Mouse (Mus musculus): ENCODE measurements around the gene Prelid1. TPM values are rescaled to one million over a fixed set of nuclear protein-coding genes. Genes with fewer than 3 reads are reported as not detected.

Gene Prelid1
- total and polyA plus RNA-seq, 3 experiments = 203 to 630 TPM; not detected in 1

- DNase-seq (ENCODE audit: low read depth, low spot score) = no peak
- H3K4me1 ChIP-seq (ENCODE audit: control insufficient read depth in 1 of 2, insufficient read depth in 2 of 2, low read length in 2 of 2) = peaks cover 3 to 36% of the 10 kb centered on the region in 2 experiments; a peak in 3 of 4 replicates
Observed at GRCm38 (mm10) chr13:55374206-55374924, 54.1 kb downstream of the Prelid1 start.

More at GRCm38 (mm10) chr13:55374206-55374924, 54.1 kb downstream of the Prelid1 start:
- Histone ChIP-seq H3K27me3 (ENCODE audit: control insufficient read depth in 1 of 2, insufficient read depth in 2 of 2, low read length in 2 of 2) (no peaks in the 10 kb centered on the region), H3K9me3 (replicated peaks; ENCODE audit: insufficient read depth, low read length) (no peaks in the 10 kb centered on the region), H3K9ac (ENCODE audit: control insufficient read depth, low read depth, low read length, poor library complexity, severe bottlenecking) (no peak overlapping the region), H3K36me3 (ENCODE audit: control insufficient read depth in 1 of 2, insufficient read depth in 2 of 2, low read length in 2 of 2) (peaks cover 0 to 19% of the 10 kb centered on the region in 2 experiments; a peak in 2 of 4 replicates), H3K27ac (ENCODE audit: control insufficient read depth, low read depth, low read length) (no peak overlapping the region), H3K79me2 (ENCODE audit: control insufficient read depth, insufficient read depth, low read length, poor library complexity) (peaks cover 8% of the 10 kb centered on the region), H3K4me3 (ENCODE audit: control insufficient read depth in 1 of 2, insufficient read depth in 1 of 2, low read depth in 2 of 2, low read length in 2 of 2) (no peak overlapping the region)
- TF ChIP-seq SIN3A (IDR thresholded peaks at IDR 0.05; ENCODE audit: low read length) (no peak), BHLHE40 (IDR thresholded peaks at IDR 0.05; ENCODE audit: borderline replicate concordance, low read depth, low read length) (no peak), MXI1 (IDR thresholded peaks at IDR 0.05; ENCODE audit: low read depth, low read length) (no peak), E2F4 (IDR thresholded peaks at IDR 0.05; ENCODE audit: borderline replicate concordance, low read depth, low read length) (no peak), ELF1 (IDR thresholded peaks at IDR 0.05; ENCODE audit: low read depth, low read length) (no peak), SMC3 (IDR thresholded peaks at IDR 0.05; ENCODE audit: low read depth, low read length) (no peak), ZNF384 (IDR thresholded peaks at IDR 0.05; ENCODE audit: low read depth, low read length) (no peak), POLR2AphosphoS2 (IDR thresholded peaks at IDR 0.05; ENCODE audit: low read length) (no peak), ZMIZ1 (IDR thresholded peaks at IDR 0.05; ENCODE audit: low read depth, low read length) (no peak), NRF1 (IDR thresholded peaks at IDR 0.05; ENCODE audit: insufficient read depth, low read depth, low read length, poor library complexity, severe bottlenecking) (no peak), MAX (IDR thresholded peaks at IDR 0.05; ENCODE audit: low read length) (no peak), HCFC1 (IDR thresholded peaks at IDR 0.05; ENCODE audit: low read depth, low read length) (no peak), POLR2AphosphoS5 (IDR thresholded peaks at IDR 0.05; ENCODE audit: borderline replicate concordance, low read depth, low read length) (no peak)

Other genes starting within 250 kb of the Prelid1 start
- gene Uimc1, start 220.2 kb upstream of the Prelid1 start, total RNA-seq (2012; rRNA removed) = 124 and 143 TPM in 2 replicates
- gene Uimc1, start 220.2 kb upstream of the Prelid1 start, polyA plus RNA-seq (2012; ENCODE audit: insufficient read depth in 1 of 2, insufficient read length in 2 of 2, low read depth in 1 of 2, low replicate concordance in 2 of 2, missing spikeins in 1 of 2) = 10 to 100 TPM in 1 of 2 experiments, not detected in 1; 32.5 TPM
- 15.0 and 19.5 TPM in 2 replicates for gene Zfp346, start 215.2 kb upstream of the Prelid1 start, total RNA-seq (2012; rRNA removed)
- 10 to 100 TPM in 1 of 2 experiments, not detected in 1; 28.8 TPM for gene Zfp346, start 215.2 kb upstream of the Prelid1 start, polyA plus RNA-seq (2012; ENCODE audit: insufficient read depth in 1 of 2, insufficient read length in 2 of 2, low read depth in 1 of 2, low replicate concordance in 2 of 2, missing spikeins in 1 of 2)
- not detected in 2 replicates for gene Gm17617, start 187.0 kb upstream of the Prelid1 start, total RNA-seq (2012; rRNA removed)
- gene Gm17617, start 187.0 kb upstream of the Prelid1 start, polyA plus RNA-seq (2012; ENCODE audit: insufficient read depth in 1 of 2, insufficient read length in 2 of 2, low read depth in 1 of 2, low replicate concordance in 2 of 2, missing spikeins in 1 of 2) = not detected
- gene Fgfr4, start 167.9 kb upstream of the Prelid1 start, total RNA-seq (2012; rRNA removed) = not detected in 2 replicates
- gene Fgfr4, start 167.9 kb upstream of the Prelid1 start, polyA plus RNA-seq (2012; ENCODE audit: insufficient read depth in 1 of 2, insufficient read length in 2 of 2, low read depth in 1 of 2, low replicate concordance in 2 of 2, missing spikeins in 1 of 2) = not detected
- 10.0 and 13.3 TPM in 2 replicates for gene Nsd1, start 110.7 kb upstream of the Prelid1 start, total RNA-seq (2012; rRNA removed)
- 10 to 100 TPM in 1 of 2 experiments, 1 to 10 TPM in 1; 6.3 to 59.3 TPM for gene Nsd1, start 110.7 kb upstream of the Prelid1 start, polyA plus RNA-seq (2012; ENCODE audit: insufficient read depth in 1 of 2, insufficient read length in 2 of 2, low read depth in 1 of 2, low replicate concordance in 2 of 2, missing spikeins in 1 of 2)
- gene Rab24, start 1.4 kb downstream of the Prelid1 start, total RNA-seq (2012; rRNA removed) = 74.3 and 75.8 TPM in 2 replicates
- gene Rab24, start 1.4 kb downstream of the Prelid1 start, polyA plus RNA-seq (2012; ENCODE audit: insufficient read depth in 1 of 2, insufficient read length in 2 of 2, low read depth in 1 of 2, low replicate concordance in 2 of 2, missing spikeins in 1 of 2) = 10 to 100 TPM in 1 of 2 experiments, not detected in 1; 71.0 TPM
- gene Mxd3, start 9.3 kb downstream of the Prelid1 start, total RNA-seq (2012; rRNA removed) = 3.9 and 4.7 TPM in 2 replicates
- 1 to 10 TPM in 1 of 2 experiments, not detected in 1; 9.3 TPM for gene Mxd3, start 9.3 kb downstream of the Prelid1 start, polyA plus RNA-seq (2012; ENCODE audit: insufficient read depth in 1 of 2, insufficient read length in 2 of 2, low read depth in 1 of 2, low replicate concordance in 2 of 2, missing spikeins in 1 of 2)
- gene Lman2, start 42.3 kb downstream of the Prelid1 start, total RNA-seq (2012; rRNA removed) = 132 and 145 TPM in 2 replicates
- gene Lman2, start 42.3 kb downstream of the Prelid1 start, polyA plus RNA-seq (2012; ENCODE audit: insufficient read depth in 1 of 2, insufficient read length in 2 of 2, low read depth in 1 of 2, low replicate concordance in 2 of 2, missing spikeins in 1 of 2) = 100 to 1,000 TPM in 1 of 2 experiments, 10 to 100 TPM in 1; 86.1 to 239 TPM
- gene Rgs14, start 49.2 kb downstream of the Prelid1 start, total RNA-seq (2012; rRNA removed) = 14.4 TPM in 2 replicates
- gene Rgs14, start 49.2 kb downstream of the Prelid1 start, polyA plus RNA-seq (2012; ENCODE audit: insufficient read depth in 1 of 2, insufficient read length in 2 of 2, low read depth in 1 of 2, low replicate concordance in 2 of 2, missing spikeins in 1 of 2) = 10 to 100 TPM in 1 of 2 experiments, not detected in 1; 20.5 TPM
- gene Slc34a1, start 77.7 kb downstream of the Prelid1 start, total RNA-seq (2012; rRNA removed) = not detected in 2 replicates
- not detected for gene Slc34a1, start 77.7 kb downstream of the Prelid1 start, polyA plus RNA-seq (2012; ENCODE audit: insufficient read depth in 1 of 2, insufficient read length in 2 of 2, low read depth in 1 of 2, low replicate concordance in 2 of 2, missing spikeins in 1 of 2)
- gene Pfn3, start 94.7 kb downstream of the Prelid1 start, total RNA-seq (2012; rRNA removed) = not detected in 2 replicates
- gene Pfn3, start 94.7 kb downstream of the Prelid1 start, polyA plus RNA-seq (2012; ENCODE audit: insufficient read depth in 1 of 2, insufficient read length in 2 of 2, low read depth in 1 of 2, low replicate concordance in 2 of 2, missing spikeins in 1 of 2) = not detected
- not detected in 2 replicates for gene F12, start 106.3 kb downstream of the Prelid1 start, total RNA-seq (2012; rRNA removed)
- not detected for gene F12, start 106.3 kb downstream of the Prelid1 start, polyA plus RNA-seq (2012; ENCODE audit: insufficient read depth in 1 of 2, insufficient read length in 2 of 2, low read depth in 1 of 2, low replicate concordance in 2 of 2, missing spikeins in 1 of 2)
- gene Grk6, start 124.6 kb downstream of the Prelid1 start, total RNA-seq (2012; rRNA removed) = 75.9 and 83.2 TPM in 2 replicates
- 10 to 100 TPM in 1 of 2 experiments, not detected in 1; 96.7 TPM for gene Grk6, start 124.6 kb downstream of the Prelid1 start, polyA plus RNA-seq (2012; ENCODE audit: insufficient read depth in 1 of 2, insufficient read length in 2 of 2, low read depth in 1 of 2, low replicate concordance in 2 of 2, missing spikeins in 1 of 2)
- gene Prr7, start 143.8 kb downstream of the Prelid1 start, total RNA-seq (2012; rRNA removed) = 2.4 and 2.7 TPM in 2 replicates
- gene Prr7, start 143.8 kb downstream of the Prelid1 start, polyA plus RNA-seq (2012; ENCODE audit: insufficient read depth in 1 of 2, insufficient read length in 2 of 2, low read depth in 1 of 2, low replicate concordance in 2 of 2, missing spikeins in 1 of 2) = 1 to 10 TPM in 1 of 2 experiments, not detected in 1; 8.7 TPM
- 0.04 and 0.10 TPM in 2 replicates for gene Dbn1, start 167.6 kb downstream of the Prelid1 start, total RNA-seq (2012; rRNA removed)
- under 1 TPM in 1 of 2 experiments, not detected in 1; 0.53 TPM for gene Dbn1, start 167.6 kb downstream of the Prelid1 start, polyA plus RNA-seq (2012; ENCODE audit: insufficient read depth in 1 of 2, insufficient read length in 2 of 2, low read depth in 1 of 2, low replicate concordance in 2 of 2, missing spikeins in 1 of 2)
- 12.3 and 15.7 TPM in 2 replicates for gene Pdlim7, start 193.2 kb downstream of the Prelid1 start, total RNA-seq (2012; rRNA removed)
- gene Pdlim7, start 193.2 kb downstream of the Prelid1 start, polyA plus RNA-seq (2012; ENCODE audit: insufficient read depth in 1 of 2, insufficient read length in 2 of 2, low read depth in 1 of 2, low replicate concordance in 2 of 2, missing spikeins in 1 of 2) = 10 to 100 TPM in 1 of 2 experiments, not detected in 1; 40.6 TPM
- gene Dok3, start 208.8 kb downstream of the Prelid1 start, total RNA-seq (2012; rRNA removed) = 1.4 and 1.6 TPM in 2 replicates
- 1 to 10 TPM in 1 of 2 experiments, not detected in 1; 4.3 TPM for gene Dok3, start 208.8 kb downstream of the Prelid1 start, polyA plus RNA-seq (2012; ENCODE audit: insufficient read depth in 1 of 2, insufficient read length in 2 of 2, low read depth in 1 of 2, low replicate concordance in 2 of 2, missing spikeins in 1 of 2)
- gene Ddx41, start 216.2 kb downstream of the Prelid1 start, total RNA-seq (2012; rRNA removed) = 58.5 and 61.6 TPM in 2 replicates
- gene Ddx41, start 216.2 kb downstream of the Prelid1 start, polyA plus RNA-seq (2012; ENCODE audit: insufficient read depth in 1 of 2, insufficient read length in 2 of 2, low read depth in 1 of 2, low replicate concordance in 2 of 2, missing spikeins in 1 of 2) = 10 to 100 TPM in 1 of 2 experiments, not detected in 1; 88.8 TPM

All from MEL (cell line).